Mouse (Mus musculus): ENCODE data around the gene Selplg. TPM values are rescaled to one million over a fixed set of nuclear protein-coding genes. Genes with fewer than 3 reads are reported as not detected.
"Not testable (repeated sequence)": the region's sequence is repeated elsewhere in the genome, so short reads cannot be mapped to it uniquely, and the experiment has no call there.

Gene Selplg
- polyA plus RNA-seq, 1 experiment from 2014 or later: 5.3 TPM

- no peak overlapping the region for H3K27ac ChIP-seq (replicated peaks)
- H3K4me2 ChIP-seq (replicated peaks): no peak overlapping the region
- no peaks in the 10 kb centered on the region for H3K9me3 ChIP-seq (replicated peaks)
- H3K4me3 ChIP-seq (replicated peaks): no peak overlapping the region
- no peaks in the 10 kb centered on the region for H3K36me3 ChIP-seq
- no peak for ATAC-seq (ENCODE audit: insufficient number of reproducible peaks, low FRiP score, low TSS enrichment, low read depth)
- no peak overlapping the region for H3K9ac ChIP-seq
- peaks cover 18% of the 10 kb centered on the region for H3K4me1 ChIP-seq
- no peaks in the 10 kb centered on the region for H3K27me3 ChIP-seq
- 67% methylated on average over 14 of the region's 14 CpGs for WGBS
Observed at GRCm38 (mm10) chr5:113818572-113818971, 13.9 kb downstream of the Selplg start.

GRCm38 (mm10) chr5:113815638-113816152 is 16.7 kb downstream of the Selplg start:
- Histone ChIP-seq H3K4me1 (peaks cover 18% of the 10 kb centered on the region), H3K4me2 (replicated peaks) (peak overlapping the region; percentile 21; the same call in 1 of the 2 replicates), H3K27me3 (no peaks in the 10 kb centered on the region), H3K9me3 (replicated peaks) (no peaks in the 10 kb centered on the region), H3K9ac (no peak overlapping the region), H3K4me3 (replicated peaks) (no peak overlapping the region), H3K36me3 (no peaks in the 10 kb centered on the region), H3K27ac (replicated peaks) (no peak overlapping the region)
- ATAC-seq (ENCODE audit: insufficient number of reproducible peaks, low FRiP score, low TSS enrichment, low read depth): no peak
- WGBS: 9% methylated on average over 15 of the region's 15 CpGs

GRCm38 (mm10) chr5:113815041-113815389 is 17.4 kb downstream of the Selplg start:
- Histone ChIP-seq H3K27me3 (no peaks in the 10 kb centered on the region), H3K36me3 (no peaks in the 10 kb centered on the region), H3K27ac (replicated peaks) (no peak overlapping the region), H3K9ac (no peak overlapping the region), H3K4me1 (peaks cover 18% of the 10 kb centered on the region), H3K4me2 (replicated peaks) (no peak overlapping the region), H3K4me3 (replicated peaks) (no peak overlapping the region), H3K9me3 (replicated peaks) (no peaks in the 10 kb centered on the region)
- 45% methylated on average over 11 of the region's 11 CpGs for WGBS
- ATAC-seq (ENCODE audit: insufficient number of reproducible peaks, low FRiP score, low TSS enrichment, low read depth): no peak

- H3K4me3 ChIP-seq (replicated peaks): no peak overlapping the region
- H3K27me3 ChIP-seq: no peaks in the 10 kb centered on the region
- H3K9ac ChIP-seq: no peak overlapping the region
- H3K9me3 ChIP-seq (replicated peaks): no peaks in the 10 kb centered on the region
- WGBS: 31% methylated on average over 27 of the region's 27 CpGs
- H3K4me1 ChIP-seq: peaks cover 18% of the 10 kb centered on the region
- no peak overlapping the region for H3K4me2 ChIP-seq (replicated peaks)
- no peaks in the 10 kb centered on the region for H3K36me3 ChIP-seq
- no peak overlapping the region for H3K27ac ChIP-seq (replicated peaks)
- ATAC-seq (ENCODE audit: insufficient number of reproducible peaks, low FRiP score, low TSS enrichment, low read depth): no peak
Observed at GRCm38 (mm10) chr5:113814111-113815040, 18.1 kb downstream of the Selplg start.

- no peak overlapping the region for H3K4me3 ChIP-seq (replicated peaks)
- no peak overlapping the region for H3K27ac ChIP-seq (replicated peaks)
- no peaks in the 10 kb centered on the region for H3K9me3 ChIP-seq (replicated peaks)
- H3K9ac ChIP-seq: no peak overlapping the region
- H3K36me3 ChIP-seq: no peaks in the 10 kb centered on the region
- no peak overlapping the region for H3K4me2 ChIP-seq (replicated peaks)
- 20% methylated on average over 9 of the region's 9 CpGs for WGBS
- no peaks in the 10 kb centered on the region for H3K27me3 ChIP-seq
- H3K4me1 ChIP-seq: peaks cover 20% of the 10 kb centered on the region
- ATAC-seq (ENCODE audit: insufficient number of reproducible peaks, low FRiP score, low TSS enrichment, low read depth): no peak
Observed at GRCm38 (mm10) chr5:113813608-113814007, 18.8 kb downstream of the Selplg start.

- 89% methylated on average over 2 of the region's 2 CpGs for WGBS
- H3K4me2 ChIP-seq (replicated peaks): no peak overlapping the region
- H3K36me3 ChIP-seq: no peaks in the 10 kb centered on the region
- H3K9me3 ChIP-seq (replicated peaks): no peaks in the 10 kb centered on the region
- no peak overlapping the region for H3K9ac ChIP-seq
- peaks cover 30% of the 10 kb centered on the region for H3K4me1 ChIP-seq
- H3K4me3 ChIP-seq (replicated peaks): no peak overlapping the region
- no peaks in the 10 kb centered on the region for H3K27me3 ChIP-seq
- ATAC-seq (ENCODE audit: insufficient number of reproducible peaks, low FRiP score, low TSS enrichment, low read depth): no peak
- no peak overlapping the region for H3K27ac ChIP-seq (replicated peaks)
Observed at GRCm38 (mm10) chr5:113812638-113813037, 19.8 kb downstream of the Selplg start.

GRCm38 (mm10) chr5:113811824-113812420 is 20.5 kb downstream of the Selplg start:
- not testable (repeated sequence) for H3K27me3 ChIP-seq; ATAC-seq (ENCODE audit: insufficient number of reproducible peaks, low FRiP score, low TSS enrichment, low read depth); H3K9ac ChIP-seq; H3K4me3 ChIP-seq (replicated peaks); H3K36me3 ChIP-seq; H3K9me3 ChIP-seq (replicated peaks); H3K27ac ChIP-seq (replicated peaks); H3K4me2 ChIP-seq (replicated peaks)
- WGBS: 15% methylated on average over 11 of the region's 12 CpGs
- peaks cover 36% of the 10 kb centered on the region for H3K4me1 ChIP-seq

- Histone ChIP-seq H3K4me1 (peaks cover 27% of the 10 kb centered on the region), H3K27ac (replicated peaks) (no peak overlapping the region), H3K4me2 (replicated peaks) (no peak overlapping the region), H3K36me3 (no peaks in the 10 kb centered on the region), H3K9ac (no peak overlapping the region), H3K9me3 (replicated peaks) (no peaks in the 10 kb centered on the region), H3K4me3 (replicated peaks) (no peak overlapping the region), H3K27me3 (no peaks in the 10 kb centered on the region)
- WGBS: 96% methylated on average over 4 of the region's 4 CpGs
- ATAC-seq (ENCODE audit: insufficient number of reproducible peaks, low FRiP score, low TSS enrichment, low read depth): no peak
Observed at GRCm38 (mm10) chr5:113810111-113810510, 22.3 kb downstream of the Selplg start.

- no peak overlapping the region for H3K4me2 ChIP-seq (replicated peaks)
- 0 out of 2 replicates have a peak, but pooled peaks have one; percentile 17 for ATAC-seq (ENCODE audit: insufficient number of reproducible peaks, low FRiP score, low TSS enrichment, low read depth)
- no peak overlapping the region for H3K9ac ChIP-seq
Observed at GRCm38 (mm10) chr5:113808177-113808576, 24.3 kb downstream of the Selplg start.

GRCm38 (mm10) chr5:113807712-113808111 is 24.7 kb downstream of the Selplg start:
- WGBS: 30% methylated on average over 9 of the region's 9 CpGs
- H3K9ac ChIP-seq: no peak overlapping the region
- peaks cover 32% of the 10 kb centered on the region for H3K4me1 ChIP-seq
- H3K27ac ChIP-seq (replicated peaks): peak overlapping the region; percentile 75
- ATAC-seq (ENCODE audit: insufficient number of reproducible peaks, low FRiP score, low TSS enrichment, low read depth): no peak
- no peaks in the 10 kb centered on the region for H3K9me3 ChIP-seq (replicated peaks)
- no peak overlapping the region for H3K4me2 ChIP-seq (replicated peaks)
- no peaks in the 10 kb centered on the region for H3K36me3 ChIP-seq
- H3K27me3 ChIP-seq: no peaks in the 10 kb centered on the region
- H3K4me3 ChIP-seq (replicated peaks): no peak overlapping the region

More at GRCm38 (mm10) chr5:113808177-113808576, 24.3 kb downstream of the Selplg start:
- H3K27ac ChIP-seq (replicated peaks): peak overlapping the region; percentile 75
- no peaks in the 10 kb centered on the region for H3K27me3 ChIP-seq
- no peak overlapping the region for H3K4me3 ChIP-seq (replicated peaks)
- H3K36me3 ChIP-seq: no peaks in the 10 kb centered on the region
- WGBS: 24% methylated on average over 2 of the region's 2 CpGs
- peaks cover 32% of the 10 kb centered on the region for H3K4me1 ChIP-seq
- no peaks in the 10 kb centered on the region for H3K9me3 ChIP-seq (replicated peaks)

- no peaks in the 10 kb centered on the region for H3K36me3 ChIP-seq
Observed at GRCm38 (mm10) chr5:113806414-113806813, 26.0 kb downstream of the Selplg start.

More at GRCm38 (mm10) chr5:113806414-113806813, 26.0 kb downstream of the Selplg start:
- no peak for ATAC-seq (ENCODE audit: insufficient number of reproducible peaks, low FRiP score, low TSS enrichment, low read depth)
- Histone ChIP-seq H3K4me3 (replicated peaks) (no peak overlapping the region), H3K4me1 (peaks cover 32% of the 10 kb centered on the region), H3K9me3 (replicated peaks) (no peaks in the 10 kb centered on the region), H3K27me3 (no peaks in the 10 kb centered on the region), H3K27ac (replicated peaks) (no peak overlapping the region), H3K9ac (no peak overlapping the region), H3K4me2 (replicated peaks) (no peak overlapping the region)
- WGBS: 38% methylated on average over 10 of the region's 10 CpGs

All from embryonic facial prominence, embryonic 15.5 days (tissue).